Mouse (Mus musculus) stomach, embryonic 15.5 days (tissue): Measurements from ENCODE around the gene D630039A03Rik. TPM values are rescaled to one million over a fixed set of nuclear protein-coding genes. Genes with fewer than 3 reads are reported as not detected.

ENCODE experiments used
- polyA plus RNA-seq: library from polyadenylated mRNA; unstranded; fragments of >200 nt; fragmentation: Nextera tagmentation; extraction: Ambion mirVana; gene quantifications from 2 replicates; pipeline ENCODE4 v1.2.1, GENCODE M21; 2015

D630039A03Rik gene
- polyA plus RNA-seq, 1 experiment from 2014 or later = 10.4 TPM

Other genes with a start within 250 kb of the D630039A03Rik start
- gene Akap2, start 198.6 kb downstream of the D630039A03Rik start, polyA plus RNA-seq = 21.2 and 23.4 TPM in 2 replicates
- 476 and 493 TPM in 2 replicates for gene Txn1, start 40.1 kb upstream of the D630039A03Rik start, polyA plus RNA-seq
- gene Txndc8, start 92.8 kb upstream of the D630039A03Rik start, polyA plus RNA-seq = not detected in 2 replicates